Mouse (Mus musculus) intestine, embryonic 14.5 days (tissue): ENCODE data around the gene Ttyh3. TPM values are rescaled to one million over a fixed set of nuclear protein-coding genes. Genes with fewer than 3 reads are reported as not detected.

Source experiments
- ATAC-seq: fragments of 200-750 bp; cut with Nextera tagmentation; replicated peaks from 2 replicates; pipeline ENCODE4 v1.8.0; 2017; ENCODE audit warnings: low read depth, moderate number of reproducible peaks, moderate TSS enrichment, moderate library complexity; ENCODE audit not compliant: low FRiP score, low TSS enrichment
- DNase-seq: peaks from one replicate; pipeline ENCODE4 v3.0.0-alpha.2; 2018; ENCODE audit warnings: low spot score
- H3K27ac ChIP-seq: fragments of 300-500 bp; sonication (generic); 2 replicates; pipeline ENCODE4 v1.5.1; 2014; ENCODE audit warnings: low read depth, mild to moderate bottlenecking, control low read depth
- H3K27me3 ChIP-seq: fragments of 300-500 bp; sonication (generic); replicated peaks from 2 replicates; pipeline ENCODE4 v1.6.1; 2014; ENCODE audit warnings: low read length, control low read depth; ENCODE audit not compliant: control insufficient read depth, insufficient read depth
- H3K36me3 ChIP-seq: fragments of 300-500 bp; sonication (generic); 2 replicates; pipeline ENCODE4 v1.6.1; 2014; ENCODE audit warnings: low read length, control low read depth; ENCODE audit not compliant: control insufficient read depth, insufficient read depth
- H3K4me1 ChIP-seq: fragments of 300-500 bp; sonication (generic); replicated peaks from 2 replicates; pipeline ENCODE4 v1.6.1; 2014; ENCODE audit warnings: low read length, control low read depth, mixed read lengths; ENCODE audit not compliant: control insufficient read depth, insufficient read depth
- H3K4me2 ChIP-seq: fragments of 300-500 bp; sonication (generic); 2 replicates; pipeline ENCODE4 v1.6.1; 2014; ENCODE audit warnings: low read length
- H3K4me3 ChIP-seq: fragments of 300-500 bp; sonication (generic); 2 replicates; pipeline ENCODE4 v1.5.1; 2014; ENCODE audit warnings: low read depth, low read length, control low read depth, mixed read lengths
- H3K9ac ChIP-seq: fragments of 300-500 bp; sonication (generic); 2 replicates; pipeline ENCODE4 v1.6.1; 2014; ENCODE audit warnings: mild to moderate bottlenecking, low read length
- H3K9me3 ChIP-seq: fragments of 300-500 bp; sonication (generic); 2 replicates; pipeline ENCODE4 v1.6.1; 2016; ENCODE audit warnings: low read length, control low read depth; ENCODE audit not compliant: control insufficient read depth
- WGBS: fragments of 180-500 bp; shearing (Covaris S2); extraction: QIAGEN DNeasy Blood & Tissue Kit; methylation state at CpG from one replicate; pipeline ENCODE4 v1.1.7; 2014; 5-methylcytosine and 5-hydroxymethylcytosine counted together
- polyA plus RNA-seq: library from polyadenylated mRNA; unstranded; fragments of >200 nt; fragmentation: Nextera tagmentation; extraction: Ambion mirVana; gene quantifications from 2 replicates; pipeline ENCODE4 v1.2.1, GENCODE M21; 2014

Gene Ttyh3
- polyA plus RNA-seq, 1 experiment from 2014 or later = 44.8 TPM

DNA sequence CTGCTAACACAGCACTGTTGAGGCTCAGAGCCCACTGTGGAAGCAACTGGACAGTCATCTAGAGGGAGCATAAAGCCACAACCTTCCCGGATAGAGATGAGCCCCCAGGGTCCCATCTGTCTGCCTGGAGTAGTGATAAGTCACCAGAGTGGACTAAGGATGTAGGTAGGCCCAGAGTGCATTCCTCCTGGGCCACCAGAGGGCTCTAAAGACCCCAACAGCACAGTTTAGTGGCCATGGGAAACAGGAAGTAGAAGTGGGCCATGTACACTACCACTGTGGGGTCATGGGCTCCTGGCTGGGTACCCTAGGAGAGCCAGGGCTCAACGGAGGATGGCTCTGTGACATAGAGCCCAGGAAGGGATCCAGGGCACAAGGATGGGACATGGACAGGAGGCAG is 8.0 kb downstream of the Ttyh3 start:
- H3K9me3 ChIP-seq = no peaks in the 10 kb centered on the region
- 0 out of 2 replicates have a peak overlapping the region, but pooled peaks have one; percentile 30 for H3K27ac ChIP-seq
- H3K36me3 ChIP-seq = peaks cover 50% of the 10 kb centered on the region
- 71% methylated on average over 2 of the region's 2 CpGs for WGBS
- DNase-seq = no peak
- no peak for ATAC-seq
- no peak overlapping the region for H3K4me3 ChIP-seq
- peaks cover 27% of the 10 kb centered on the region for H3K4me1 ChIP-seq
- H3K4me2 ChIP-seq = no peak overlapping the region
- no peaks in the 10 kb centered on the region for H3K27me3 ChIP-seq
- H3K9ac ChIP-seq = 0 out of 2 replicates have a peak overlapping the region, but pooled peaks have one; percentile 8

DNA sequence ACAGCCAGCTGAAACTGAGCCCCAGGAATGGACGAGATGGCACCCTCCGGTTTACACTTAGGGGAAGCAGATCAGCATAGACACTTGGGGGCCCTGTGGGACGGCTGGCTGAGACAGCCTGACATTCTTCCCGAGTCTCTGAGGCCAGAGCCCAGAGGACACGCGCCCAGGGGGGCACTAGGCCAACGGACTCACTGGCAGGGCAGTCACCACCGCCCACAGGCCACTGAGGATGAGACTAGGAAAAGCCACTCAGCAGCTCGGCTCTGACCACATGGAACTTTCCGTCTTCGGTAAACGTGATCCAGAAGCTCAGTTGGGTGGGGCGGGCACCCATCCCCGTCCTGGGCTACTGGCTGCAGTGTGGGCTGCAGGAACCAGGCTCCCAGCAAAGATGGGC is 9.0 kb downstream of the Ttyh3 start:
- Histone ChIP-seq H3K4me2 (no peak overlapping the region), H3K9me3 (no peaks in the 10 kb centered on the region), H3K36me3 (peaks cover 58% of the 10 kb centered on the region), H3K9ac (no peak overlapping the region), H3K4me3 (no peak overlapping the region), H3K27me3 (no peaks in the 10 kb centered on the region), H3K27ac (0 out of 2 replicates have a peak overlapping the region, but pooled peaks have one; percentile 6), H3K4me1 (peaks cover 22% of the 10 kb centered on the region)
- ATAC-seq = no peak
- DNase-seq = no peak
- 84% methylated on average over 14 of the region's 14 CpGs for WGBS

GRCm38 (mm10) chr5:140639312-140639711 is 9.5 kb downstream of the Ttyh3 start:
- H3K9me3 ChIP-seq = no peaks in the 10 kb centered on the region
- H3K4me3 ChIP-seq = no peak overlapping the region
- peaks cover 17% of the 10 kb centered on the region for H3K4me1 ChIP-seq
- peaks cover 58% of the 10 kb centered on the region for H3K36me3 ChIP-seq
- WGBS = 95% methylated on average over 4 of the region's 4 CpGs
- no peaks in the 10 kb centered on the region for H3K27me3 ChIP-seq
- H3K9ac ChIP-seq = no peak overlapping the region
- no peak overlapping the region for H3K4me2 ChIP-seq
- DNase-seq (no peak), ATAC-seq (no peak)
- H3K27ac ChIP-seq = no peak overlapping the region

GRCm38 (mm10) chr5:140638484-140638883 is 10.3 kb downstream of the Ttyh3 start:
- no peaks in the 10 kb centered on the region for H3K9me3 ChIP-seq
- H3K36me3 ChIP-seq = peaks cover 63% of the 10 kb centered on the region
- H3K27ac ChIP-seq = no peak overlapping the region
- H3K9ac ChIP-seq = no peak overlapping the region
- H3K27me3 ChIP-seq = no peaks in the 10 kb centered on the region
- WGBS = 89% methylated on average over 6 of the region's 6 CpGs
- no peak overlapping the region for H3K4me3 ChIP-seq
- DNase-seq (no peak), ATAC-seq (no peak)
- peaks cover 17% of the 10 kb centered on the region for H3K4me1 ChIP-seq
- no peak overlapping the region for H3K4me2 ChIP-seq

- no peak overlapping the region for H3K4me2 ChIP-seq
- peaks cover 17% of the 10 kb centered on the region for H3K4me1 ChIP-seq
- no peaks in the 10 kb centered on the region for H3K27me3 ChIP-seq
- H3K9me3 ChIP-seq = no peaks in the 10 kb centered on the region
- H3K4me3 ChIP-seq = no peak overlapping the region
- H3K36me3 ChIP-seq = peaks cover 63% of the 10 kb centered on the region
- H3K9ac ChIP-seq = no peak overlapping the region
- 83% methylated on average over 3 of the region's 3 CpGs for WGBS
- no peak for ATAC-seq
- H3K27ac ChIP-seq = no peak overlapping the region
- DNase-seq = no peak
Measured at GRCm38 (mm10) chr5:140637989-140638388, 10.8 kb downstream of the Ttyh3 start.

DNA sequence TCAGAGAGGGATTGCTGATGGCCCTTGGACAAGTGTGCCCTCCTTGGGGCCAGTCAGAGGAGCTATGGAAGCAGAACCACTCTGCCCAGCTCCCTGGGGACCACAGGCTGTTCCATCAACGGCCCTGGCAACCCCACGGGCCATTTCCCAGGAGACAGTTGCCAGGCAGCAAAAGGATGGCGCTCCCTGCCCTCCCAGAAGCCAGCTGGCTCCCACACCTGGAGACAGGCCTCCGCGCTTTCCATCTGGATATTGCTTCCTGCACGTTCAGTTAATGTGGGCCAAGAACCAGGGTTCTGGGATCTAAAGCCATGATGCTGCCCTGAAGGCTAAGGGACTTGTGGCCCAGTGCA is 11.8 kb downstream of the Ttyh3 start:
- Histone ChIP-seq H3K36me3 (peaks cover 71% of the 10 kb centered on the region), H3K4me1 (peaks cover 12% of the 10 kb centered on the region), H3K9ac (no peak overlapping the region), H3K27ac (no peak overlapping the region), H3K4me2 (no peak overlapping the region), H3K9me3 (no peaks in the 10 kb centered on the region), H3K4me3 (no peak overlapping the region), H3K27me3 (no peaks in the 10 kb centered on the region)
- 87% methylated on average over 6 of the region's 6 CpGs for WGBS
- ATAC-seq (no peak), DNase-seq (no peak)

DNA sequence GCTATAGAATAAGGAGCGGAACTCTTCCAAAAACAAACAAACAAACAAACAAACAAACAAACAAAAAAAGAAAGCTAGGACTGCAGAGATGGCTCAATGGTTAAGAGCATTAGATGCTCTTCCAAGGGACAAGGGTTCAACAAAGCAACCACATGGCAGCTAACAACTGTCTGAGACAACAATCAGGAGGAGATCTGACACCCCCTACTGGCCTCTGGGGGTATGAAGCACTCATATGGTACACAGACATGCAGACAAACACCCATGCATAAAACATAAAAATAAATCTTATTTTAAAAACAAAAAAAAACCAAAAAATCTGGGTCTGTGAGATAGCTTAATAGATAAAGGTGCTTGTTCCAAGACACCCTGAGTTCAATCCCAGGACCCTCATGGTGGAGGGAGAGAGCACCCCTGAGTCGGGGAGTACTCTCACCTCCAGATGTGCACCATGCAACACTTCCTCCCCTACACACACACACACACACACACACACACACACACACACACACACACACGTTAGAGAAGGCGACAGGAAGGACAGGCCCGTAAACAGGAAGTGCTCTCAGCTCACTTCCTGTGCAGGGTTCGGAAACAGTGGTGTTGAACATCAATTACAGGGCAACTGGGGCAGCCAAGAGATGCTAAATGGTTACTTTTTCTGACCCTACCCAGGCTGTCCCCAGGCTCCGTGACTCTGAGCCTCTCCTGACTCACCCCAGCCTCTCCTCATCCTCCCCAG is 12.3 kb downstream of the Ttyh3 start:
- Histone ChIP-seq H3K4me2 (no peak overlapping the region), H3K9ac (no peak overlapping the region), H3K27me3 (no peaks in the 10 kb centered on the region), H3K9me3 (no peaks in the 10 kb centered on the region), H3K4me3 (no peak overlapping the region), H3K36me3 (peaks cover 76% of the 10 kb centered on the region), H3K4me1 (peaks cover 7% of the 10 kb centered on the region), H3K27ac (no peak overlapping the region)
- ATAC-seq = no peak
- no peak for DNase-seq
- WGBS = 84% methylated on average over 7 of the region's 7 CpGs

DNA sequence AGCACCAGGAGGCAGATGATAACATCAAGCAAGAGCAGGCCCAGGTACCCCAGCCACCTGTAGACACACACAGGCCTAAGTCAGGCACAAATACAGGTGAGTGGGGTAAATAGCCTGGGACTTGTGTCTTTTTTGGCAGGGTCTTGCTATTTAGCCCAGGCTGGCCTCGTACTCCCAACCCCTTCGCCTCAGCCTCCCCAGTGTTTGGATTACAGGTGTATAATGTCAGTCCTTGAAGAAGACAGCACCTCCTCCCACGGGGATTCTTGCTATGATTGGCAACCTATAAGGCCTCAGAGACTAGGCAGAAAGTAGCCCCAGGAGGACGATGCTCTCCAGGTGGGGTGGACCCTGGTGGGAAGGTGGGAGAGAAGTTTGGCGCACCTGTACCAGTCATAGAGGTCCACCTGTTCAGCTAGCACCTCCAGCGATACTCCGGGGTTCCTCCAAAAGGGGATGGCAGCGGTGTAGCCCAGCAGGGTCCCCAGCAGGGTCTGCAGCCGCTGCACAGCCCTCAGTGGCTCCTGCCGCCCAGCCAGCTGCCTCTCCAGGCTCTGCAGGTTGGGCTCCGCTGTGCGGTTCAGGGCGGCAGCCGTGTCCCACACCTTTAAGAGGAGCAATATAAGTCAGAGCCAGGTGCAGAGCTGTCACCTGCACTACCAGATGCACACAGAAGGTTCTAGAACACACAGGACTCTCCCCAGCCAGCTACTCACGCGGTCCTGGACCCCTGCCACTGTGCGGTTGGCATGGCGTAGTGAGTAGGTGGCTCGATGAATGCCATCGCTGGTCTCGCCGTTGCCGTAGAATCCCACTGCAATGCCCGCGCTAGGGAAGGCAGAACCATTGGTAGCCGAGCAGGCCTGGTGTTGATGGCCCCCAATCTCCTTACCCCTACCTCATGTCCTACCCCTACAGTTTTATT is 13.8 kb downstream of the Ttyh3 start:
- no peak for ATAC-seq
- Histone ChIP-seq H3K4me3 (no peak overlapping the region), H3K4me1 (no peaks in the 10 kb centered on the region), H3K4me2 (no peak overlapping the region), H3K36me3 (peaks cover 90% of the 10 kb centered on the region), H3K27ac (no peak overlapping the region), H3K27me3 (no peaks in the 10 kb centered on the region), H3K9ac (no peak overlapping the region), H3K9me3 (no peaks in the 10 kb centered on the region)
- 94% methylated on average over 26 of the region's 26 CpGs for WGBS
- DNase-seq = no peak
